Mouse (Mus musculus) forebrain, embryonic 11.5 days (tissue): ENCODE results near the gene Apobec1. TPM values are rescaled to one million over a fixed set of nuclear protein-coding genes. Genes with fewer than 3 reads are reported as not detected.

Experiments
- ATAC-seq: fragments of 200-750 bp; cut with Nextera tagmentation; replicated peaks from 2 replicates; pipeline ENCODE4 v1.8.0; 2017; ENCODE audit warnings: moderate TSS enrichment; ENCODE audit not compliant: low FRiP score
- DNase-seq: peaks from one replicate; pipeline ENCODE4 v3.0.0-alpha.2; 2017; ENCODE audit warnings: low spot score
- H3K27ac ChIP-seq: fragments of 300-500 bp; sonication (generic); 2 replicates; pipeline ENCODE4 v1.5.1; 2014; ENCODE audit warnings: low read depth, low read length
- H3K27me3 ChIP-seq: fragments of 300-500 bp; sonication (generic); 2 replicates; pipeline ENCODE4 v1.6.1; 2014; ENCODE audit warnings: mild to moderate bottlenecking, low read length, mixed read lengths; ENCODE audit not compliant: control insufficient read depth, insufficient read depth
- H3K36me3 ChIP-seq: fragments of 300-500 bp; sonication (generic); 2 replicates; pipeline ENCODE4 v1.6.1; 2014; ENCODE audit warnings: mild to moderate bottlenecking, low read length, moderate library complexity, mixed read lengths; ENCODE audit not compliant: control insufficient read depth, insufficient read depth
- H3K4me1 ChIP-seq: fragments of 300-500 bp; sonication (generic); replicated peaks from 2 replicates; pipeline ENCODE4 v1.6.1; 2014; ENCODE audit warnings: low read length, mixed read lengths; ENCODE audit not compliant: control insufficient read depth, insufficient read depth
- H3K4me2 ChIP-seq: fragments of 300-500 bp; sonication (generic); 2 replicates; pipeline ENCODE4 v1.6.1; 2014; ENCODE audit warnings: low read depth, mild to moderate bottlenecking, low read length, moderate library complexity, mixed read lengths; ENCODE audit not compliant: severe bottlenecking
- H3K4me3 ChIP-seq: fragments of 300-500 bp; sonication (generic); 2 replicates; pipeline ENCODE4 v1.5.1; 2014; ENCODE audit warnings: low read depth, low read length
- H3K9ac ChIP-seq: fragments of 300-500 bp; sonication (generic); 2 replicates; pipeline ENCODE4 v1.6.1; 2014; ENCODE audit warnings: low read length
- H3K9me3 ChIP-seq: fragments of 300-500 bp; sonication (generic); 2 replicates; pipeline ENCODE4 v1.6.1; 2016; ENCODE audit warnings: low read length, mixed read lengths; ENCODE audit not compliant: control insufficient read depth
- WGBS: fragments of 180-500 bp; shearing (Covaris S2); extraction: QIAGEN DNeasy Blood & Tissue Kit; methylation state at CpG from one replicate; pipeline ENCODE4 v1.1.7; 2014; 5-methylcytosine and 5-hydroxymethylcytosine counted together
- polyA plus RNA-seq: library from polyadenylated mRNA; unstranded; fragments of >200 nt; fragmentation: Nextera tagmentation; extraction: Ambion mirVana; gene quantifications from 2 replicates; pipeline ENCODE4 v1.2.1, GENCODE M21; 2014

The Apobec1 gene
- polyA plus RNA-seq, 1 experiment from 2014 or later = 1.7 TPM

DNA sequence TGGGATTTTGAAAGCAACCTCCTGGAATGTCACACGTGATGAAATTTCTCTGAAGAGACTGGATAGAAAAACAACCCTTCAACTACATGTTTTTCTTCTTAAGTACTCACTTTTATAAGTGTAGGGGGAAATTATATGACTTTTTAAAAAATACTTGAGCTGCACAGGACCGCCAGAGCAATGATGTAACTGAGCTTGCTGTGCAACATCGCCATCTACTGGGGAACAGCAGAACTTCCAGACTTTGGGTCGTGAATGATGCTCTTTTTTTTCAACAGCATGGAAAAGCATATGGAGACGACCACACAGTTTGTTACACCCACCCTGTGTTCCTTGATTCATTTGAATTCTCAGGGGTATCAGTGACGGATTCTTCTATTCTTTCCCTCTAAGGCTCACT, 39.8 kb downstream of the Apobec1 start:
- Histone ChIP-seq H3K4me1 (no peaks in the 10 kb centered on the region; the same call in 1 of the 2 replicates), H3K9me3 (no peaks in the 10 kb centered on the region), H3K4me2 (no peak overlapping the region), H3K9ac (no peak overlapping the region), H3K36me3 (no peaks in the 10 kb centered on the region), H3K27me3 (no peaks in the 10 kb centered on the region), H3K4me3 (no peak overlapping the region), H3K27ac (no peak overlapping the region)
- ATAC-seq (peak; percentile 37), DNase-seq (peak; percentile 80)
- 2% methylated on average over 6 of the region's 6 CpGs for WGBS

DNA sequence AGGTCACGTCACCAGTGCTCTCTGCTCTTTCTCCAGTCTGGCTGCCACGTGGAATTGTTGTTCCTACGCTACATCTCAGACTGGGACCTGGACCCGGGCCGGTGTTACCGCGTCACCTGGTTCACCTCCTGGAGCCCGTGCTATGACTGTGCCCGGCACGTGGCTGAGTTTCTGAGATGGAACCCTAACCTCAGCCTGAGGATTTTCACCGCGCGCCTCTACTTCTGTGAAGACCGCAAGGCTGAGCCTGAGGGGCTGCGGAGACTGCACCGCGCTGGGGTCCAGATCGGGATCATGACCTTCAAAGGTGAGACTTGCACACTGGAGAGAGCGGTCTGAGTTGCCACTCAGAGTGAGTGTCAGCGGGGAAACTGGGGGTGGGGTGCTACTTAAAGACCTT, 41.2 kb downstream of the Apobec1 start:
- WGBS = 89% methylated on average over 20 of the region's 20 CpGs

DNA sequence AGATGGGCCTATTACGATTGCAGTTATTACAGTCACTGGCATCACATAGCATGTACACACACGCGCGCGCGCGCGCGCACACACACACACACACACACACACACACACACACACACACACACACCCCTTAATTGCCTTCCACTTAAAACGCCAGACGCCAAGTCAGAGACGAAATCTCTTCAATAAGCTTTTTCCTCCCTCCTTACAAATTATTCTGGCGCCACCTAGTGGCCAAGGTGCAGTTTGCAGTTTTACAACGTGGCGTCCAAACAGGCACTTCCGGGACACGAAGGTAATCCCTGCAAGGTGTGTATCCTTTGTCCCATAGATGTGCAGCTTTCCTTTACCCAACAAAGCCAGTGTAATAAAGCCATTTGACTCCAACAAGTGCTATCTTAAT, 41.8 kb downstream of the Apobec1 start:
- Histone ChIP-seq H3K4me1 (no peaks in the 10 kb centered on the region; the same call in 1 of the 2 replicates), H3K4me3 (no peak overlapping the region), H3K36me3 (no peaks in the 10 kb centered on the region), H3K9me3 (no peaks in the 10 kb centered on the region), H3K27me3 (no peaks in the 10 kb centered on the region), H3K27ac (no peak overlapping the region), H3K9ac (no peak overlapping the region), H3K4me2 (peak overlapping the region; percentile 24; the same call in 1 of the 2 replicates)
- peak; percentile 40; the same call in 1 of the 2 replicates for ATAC-seq
- WGBS = 18% methylated on average over 17 of the region's 17 CpGs
- peak; percentile 87 for DNase-seq

More for the DNA sequence above, 41.2 kb downstream of the Apobec1 start:
- no peaks in the 10 kb centered on the region; the same call in 1 of the 2 replicates for H3K4me1 ChIP-seq
- H3K9me3 ChIP-seq = no peaks in the 10 kb centered on the region
- ATAC-seq (0 out of 2 replicates have a peak, but pooled peaks have one; percentile 7), DNase-seq (no peak)
- H3K36me3 ChIP-seq = no peaks in the 10 kb centered on the region
- no peak overlapping the region for H3K9ac ChIP-seq
- no peak overlapping the region for H3K4me3 ChIP-seq
- no peak overlapping the region for H3K4me2 ChIP-seq
- H3K27me3 ChIP-seq = no peaks in the 10 kb centered on the region
- H3K27ac ChIP-seq = no peak overlapping the region

- Histone ChIP-seq H3K27me3 (no peaks in the 10 kb centered on the region), H3K27ac (no peak overlapping the region), H3K36me3 (no peaks in the 10 kb centered on the region), H3K9ac (no peak overlapping the region), H3K4me1 (no peaks in the 10 kb centered on the region; the same call in 1 of the 2 replicates), H3K4me3 (no peak overlapping the region), H3K4me2 (peak overlapping the region; percentile 41; the same call in 1 of the 2 replicates), H3K9me3 (no peaks in the 10 kb centered on the region)
- ATAC-seq (no peak; the same call in 1 of the 2 replicates), DNase-seq (peak; percentile 64)
- whole genome bisulfite sequencing = 28% methylated on average over 15 of the region's 15 CpGs
Measured at GRCm38 (mm10) chr6:122556959-122557561, 45.2 kb downstream of the Apobec1 start.

DNA sequence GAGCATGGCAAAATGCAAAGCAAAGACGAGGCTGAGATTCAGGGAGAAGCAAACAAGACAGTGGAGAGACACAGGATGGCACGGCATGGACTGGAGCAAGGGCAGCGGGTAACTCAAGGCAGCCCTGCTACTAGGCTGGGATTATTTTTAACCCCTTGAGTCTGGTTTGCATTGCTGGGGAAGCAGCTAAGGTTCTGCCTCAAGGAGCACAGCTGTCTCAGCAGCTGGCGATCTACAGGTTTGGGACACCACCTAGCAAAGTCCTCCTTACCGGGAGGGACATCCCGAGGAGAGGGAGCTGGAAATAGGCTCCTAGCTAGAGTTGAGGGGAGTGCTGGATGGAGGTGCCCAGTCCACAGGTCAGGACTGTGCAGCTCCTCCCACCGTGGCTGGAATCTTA, 47.0 kb downstream of the Apobec1 start:
- H3K9ac ChIP-seq = no peak overlapping the region
- H3K4me3 ChIP-seq = no peak overlapping the region
- no peak overlapping the region for H3K27ac ChIP-seq
- H3K4me1 ChIP-seq = no peaks in the 10 kb centered on the region; the same call in 1 of the 2 replicates
- ATAC-seq = no peak
- no peak overlapping the region for H3K4me2 ChIP-seq
- 49% methylated on average over 7 of the region's 7 CpGs for WGBS
- H3K9me3 ChIP-seq = no peaks in the 10 kb centered on the region
- H3K36me3 ChIP-seq = no peaks in the 10 kb centered on the region
- DNase-seq = no peak
- no peaks in the 10 kb centered on the region for H3K27me3 ChIP-seq

DNA sequence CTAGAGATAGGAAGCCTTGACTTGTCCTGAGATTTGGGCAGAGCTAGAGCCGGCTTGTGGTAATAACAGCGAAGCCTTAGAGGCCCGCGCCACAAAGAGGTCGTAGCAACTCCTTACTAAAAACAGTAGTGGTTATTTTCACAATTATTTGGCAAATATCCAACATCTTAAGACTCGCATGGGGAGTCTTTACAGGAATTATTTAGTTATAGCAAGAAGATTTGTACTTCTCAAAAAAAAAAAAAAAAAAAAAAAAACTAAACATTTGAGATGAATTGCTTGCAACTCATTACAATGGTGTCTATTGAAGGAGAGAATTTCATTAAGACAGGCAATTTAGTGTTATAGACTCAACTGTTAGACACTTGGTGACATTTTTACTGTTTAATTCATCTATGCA, 48.1 kb downstream of the Apobec1 start:
- no peaks in the 10 kb centered on the region for H3K27me3 ChIP-seq
- no peaks in the 10 kb centered on the region for H3K4me1 ChIP-seq
- H3K9me3 ChIP-seq = no peaks in the 10 kb centered on the region
- H3K27ac ChIP-seq = no peak overlapping the region
- DNase-seq (no peak), ATAC-seq (no peak)
- no peak overlapping the region for H3K4me3 ChIP-seq
- no peaks in the 10 kb centered on the region for H3K36me3 ChIP-seq
- H3K4me2 ChIP-seq = no peak overlapping the region
- no peak overlapping the region for H3K9ac ChIP-seq
- WGBS = 85% methylated on average over 6 of the region's 6 CpGs

DNA sequence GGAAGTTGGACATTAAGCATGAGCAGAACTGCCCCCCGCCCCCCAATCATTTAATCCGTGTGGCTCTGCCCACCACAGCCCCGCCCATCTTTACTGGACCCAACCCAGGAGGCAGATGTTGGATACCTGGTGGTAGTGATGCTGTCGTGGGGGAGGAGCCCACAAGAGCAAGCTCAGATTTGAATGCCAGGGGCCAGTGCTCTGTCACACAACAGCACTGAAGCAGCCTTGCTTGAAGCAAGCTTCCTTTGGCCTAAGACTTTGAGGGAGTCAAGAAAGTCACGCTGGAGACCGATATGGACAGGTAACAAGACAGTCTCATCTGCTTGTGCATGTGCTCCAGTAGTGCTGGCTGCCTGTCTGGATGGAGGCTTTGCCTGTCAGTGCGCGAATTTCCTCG, 48.6 kb downstream of the Apobec1 start, which contains the start of gene Aicda:
Gene Aicda (plus strand): TSS at position 196 of the 400 bp plus-strand sequence.
- 52% methylated on average over 9 of the region's 9 CpGs for WGBS

GRCm38 (mm10) chr6:122545948-122546347, 56.3 kb downstream of the Apobec1 start:
- WGBS = 83% methylated on average over 10 of the region's 10 CpGs
- no peaks in the 10 kb centered on the region for H3K9me3 ChIP-seq
- H3K4me1 ChIP-seq = no peaks in the 10 kb centered on the region
- no peak overlapping the region for H3K27ac ChIP-seq
- DNase-seq (no peak), ATAC-seq (no peak)
- H3K27me3 ChIP-seq = no peaks in the 10 kb centered on the region
- no peaks in the 10 kb centered on the region for H3K36me3 ChIP-seq
- H3K4me3 ChIP-seq = no peak overlapping the region
- H3K9ac ChIP-seq = no peak overlapping the region
- H3K4me2 ChIP-seq = no peak overlapping the region

More for the DNA sequence above, 48.6 kb downstream of the Apobec1 start, which contains the start of gene Aicda:
- Histone ChIP-seq H3K36me3 (no peaks in the 10 kb centered on the region), H3K4me1 (no peaks in the 10 kb centered on the region), H3K27ac (no peak within 1 kb of the TSS), H3K4me2 (no peak within 1 kb of the TSS), H3K27me3 (no peaks in the 10 kb centered on the region), H3K9ac (no peak within 1 kb of the TSS), H3K4me3 (no peak within 1 kb of the TSS), H3K9me3 (no peaks in the 10 kb centered on the region)
- ATAC-seq = no peak
- no peak for DNase-seq
